Mouse (Mus musculus): ENCODE measurements around the gene Gm27021.
A peak's percentile ranks its signal among the peaks of the same experiment; 100 is the strongest.

Gm27021 gene

DNA sequence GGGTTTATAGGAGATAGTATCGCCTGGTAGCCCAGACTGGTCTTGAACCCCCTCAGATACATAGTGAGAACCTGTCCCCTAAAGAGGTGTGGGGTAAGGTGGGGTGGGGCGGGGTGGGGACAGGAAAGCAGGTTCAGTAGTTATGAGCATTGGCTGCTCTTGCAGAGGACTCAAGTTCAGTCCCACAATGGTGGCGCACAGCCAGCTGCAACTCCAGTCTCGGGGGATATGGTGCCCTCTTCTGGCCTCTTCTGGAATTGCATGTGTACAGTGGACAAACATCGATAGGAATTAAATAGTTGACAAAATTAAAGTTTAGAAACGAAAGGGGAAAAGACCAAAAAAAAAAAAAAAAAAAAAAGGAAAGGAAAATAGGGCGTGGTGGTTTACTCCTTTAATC lies 68.4 kb downstream of the Gm27021 start:
- no peak for DNase-seq (ENCODE audit: low read depth, low spot score)

DNA sequence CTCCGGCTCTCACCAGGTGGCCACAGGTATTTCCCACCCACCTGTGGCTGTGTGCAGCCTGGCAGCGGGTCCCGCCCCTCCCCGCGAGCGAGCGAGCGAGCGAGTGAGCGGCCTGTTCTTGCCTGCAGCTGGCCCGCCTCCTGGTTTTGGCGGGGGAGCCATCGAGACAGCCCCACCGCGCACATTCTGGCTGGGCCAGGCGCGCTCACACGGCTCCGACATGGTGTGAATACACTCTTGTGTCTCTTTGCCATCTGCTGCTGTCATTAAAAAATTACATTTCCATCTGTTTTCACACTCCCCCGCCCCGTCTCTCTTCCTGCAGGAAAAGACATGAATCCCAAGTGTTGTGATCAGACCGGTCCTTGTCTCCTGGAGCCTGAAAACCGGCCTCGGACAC lies 69.3 kb downstream of the Gm27021 start:
- peak; percentile 88 for DNase-seq (ENCODE audit: low read depth, low spot score)

- DNase-seq (ENCODE audit: low read depth, low spot score): no peak
Measured at GRCm38 (mm10) chr8:120595963-120596362, 71.9 kb downstream of the Gm27021 start.

- no peak for DNase-seq (ENCODE audit: low read depth, low spot score)
Measured at GRCm38 (mm10) chr8:120594571-120594970, 73.3 kb downstream of the Gm27021 start.

DNA sequence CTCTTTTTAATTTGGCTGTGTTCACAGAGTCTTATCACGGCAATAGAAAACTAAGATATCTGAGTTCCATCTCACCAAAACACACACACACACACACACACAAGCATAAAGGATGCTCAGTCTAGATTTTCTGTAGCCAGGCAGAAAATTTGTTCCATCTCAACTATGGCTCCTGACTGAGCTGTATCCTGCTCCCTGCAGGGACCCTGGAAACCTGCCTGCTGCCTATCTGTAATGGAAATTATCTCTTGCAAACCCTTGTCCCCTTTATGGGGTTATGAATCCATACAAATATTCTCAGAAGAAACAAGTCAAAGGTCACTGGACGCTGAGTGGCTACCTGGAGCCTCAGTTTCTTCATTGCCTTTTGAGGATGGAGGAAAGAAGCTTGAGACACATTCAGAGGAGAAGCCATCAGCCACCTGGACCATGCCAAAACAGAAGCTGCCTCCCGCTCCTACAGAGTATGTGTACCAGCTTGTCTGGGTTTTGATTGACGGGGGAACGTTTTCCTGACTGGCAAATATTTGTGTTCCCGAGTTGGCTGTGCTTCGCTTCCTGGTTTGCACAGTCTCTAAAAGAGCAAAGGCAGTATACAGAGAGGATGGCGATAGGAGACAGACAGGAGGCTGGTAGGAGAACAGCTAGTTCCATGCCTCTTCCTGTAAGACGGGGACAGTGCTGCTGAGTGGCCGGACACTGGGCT lies 76.1 kb downstream of the Gm27021 start:
- DNase-seq (ENCODE audit: low read depth, low spot score): no peak

- no peak for DNase-seq (ENCODE audit: low read depth, low spot score)
Measured at GRCm38 (mm10) chr8:120589921-120590320, 78.0 kb downstream of the Gm27021 start.

DNA sequence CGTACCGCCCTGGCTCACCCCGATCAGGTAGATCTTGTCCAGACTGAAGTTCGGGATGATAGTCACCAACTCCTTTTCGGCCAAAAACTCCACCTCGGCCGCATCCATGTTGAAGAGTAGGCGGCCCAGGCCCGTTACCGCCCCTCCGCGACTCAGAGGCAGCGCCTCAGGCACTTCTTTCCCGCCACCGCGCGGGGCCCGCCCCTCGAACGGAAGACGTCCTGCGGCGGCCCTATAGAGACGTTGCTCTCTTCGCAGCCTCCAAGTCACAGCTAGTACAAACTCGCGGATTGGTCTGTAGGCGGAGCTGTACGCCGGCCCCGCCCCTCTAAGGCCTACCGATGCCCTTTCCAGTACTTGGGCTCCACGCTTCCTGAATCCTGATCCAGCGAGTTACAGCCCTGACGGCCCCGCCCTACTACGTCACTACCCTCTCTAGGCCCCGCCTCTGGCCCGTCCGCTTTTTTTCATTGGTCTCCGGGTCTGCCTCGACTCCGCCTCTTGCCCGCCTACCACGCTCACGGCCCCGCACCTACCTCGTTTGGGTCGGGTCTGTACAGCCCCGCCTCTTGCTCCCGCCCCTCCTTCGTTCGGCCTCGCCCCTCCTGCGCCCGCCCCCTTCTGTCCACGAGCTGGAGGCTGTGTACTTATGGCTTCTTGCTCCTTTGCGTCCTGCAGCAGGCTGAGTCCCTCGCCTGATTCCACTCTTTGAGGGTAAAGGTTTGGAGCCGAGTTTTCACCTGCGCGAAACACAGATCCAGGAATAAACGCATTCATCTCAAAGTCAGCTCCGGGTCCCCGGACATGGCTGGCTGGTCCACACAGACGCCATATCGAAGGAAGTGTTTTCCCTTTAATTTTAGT lies 78.7 kb downstream of the Gm27021 start, which contains the start of gene Gins2:
Gene Gins2 (minus strand): TSS at position 397 of the 864 bp plus-strand sequence.
- DNase-seq (ENCODE audit: low read depth, low spot score): peak; percentile 99

DNA sequence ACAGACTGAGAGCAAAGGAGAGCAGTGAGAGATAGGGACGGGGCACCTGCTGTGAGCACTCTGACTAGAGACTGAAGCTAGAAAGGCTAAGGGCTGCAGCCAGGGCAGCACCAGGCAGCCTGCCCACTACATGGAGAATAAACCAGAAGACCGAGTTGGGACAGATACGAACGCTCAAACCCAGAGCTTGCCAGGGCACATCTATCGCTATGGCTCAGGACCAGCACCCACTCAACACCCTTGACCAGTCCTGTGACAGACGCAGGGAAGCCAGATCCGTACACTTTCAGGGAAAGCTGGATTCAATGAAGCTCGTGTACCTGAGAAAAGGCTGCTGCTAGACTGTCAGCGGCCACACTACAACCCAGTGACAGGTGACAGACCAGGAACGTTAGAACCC lies 82.4 kb downstream of the Gm27021 start:
- DNase-seq (ENCODE audit: low read depth, low spot score): no peak

DNA sequence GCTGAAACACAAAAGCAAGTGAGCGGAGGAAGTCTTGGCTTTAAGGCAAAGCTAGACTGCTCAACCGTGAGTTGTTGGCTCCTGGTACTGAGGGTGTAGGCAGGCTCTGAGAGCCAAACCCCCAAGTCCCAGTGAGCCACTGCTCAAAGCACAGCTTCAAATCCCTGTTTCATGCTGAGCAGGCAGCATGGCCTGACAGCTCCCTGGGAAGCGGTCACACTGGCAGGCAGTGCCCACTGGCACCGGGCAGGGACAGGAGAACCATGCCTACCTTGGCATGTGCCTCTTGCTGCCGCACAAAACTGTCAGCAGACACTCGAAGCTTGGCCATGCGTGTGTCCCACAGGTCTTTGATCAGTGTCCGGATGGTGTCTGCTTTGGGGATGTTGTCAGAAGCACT lies 86.1 kb downstream of the Gm27021 start:
- no peak for DNase-seq (ENCODE audit: low read depth, low spot score)

- DNase-seq (ENCODE audit: low read depth, low spot score): no peak
Measured at GRCm38 (mm10) chr8:120581329-120581728, 86.5 kb downstream of the Gm27021 start.

DNA sequence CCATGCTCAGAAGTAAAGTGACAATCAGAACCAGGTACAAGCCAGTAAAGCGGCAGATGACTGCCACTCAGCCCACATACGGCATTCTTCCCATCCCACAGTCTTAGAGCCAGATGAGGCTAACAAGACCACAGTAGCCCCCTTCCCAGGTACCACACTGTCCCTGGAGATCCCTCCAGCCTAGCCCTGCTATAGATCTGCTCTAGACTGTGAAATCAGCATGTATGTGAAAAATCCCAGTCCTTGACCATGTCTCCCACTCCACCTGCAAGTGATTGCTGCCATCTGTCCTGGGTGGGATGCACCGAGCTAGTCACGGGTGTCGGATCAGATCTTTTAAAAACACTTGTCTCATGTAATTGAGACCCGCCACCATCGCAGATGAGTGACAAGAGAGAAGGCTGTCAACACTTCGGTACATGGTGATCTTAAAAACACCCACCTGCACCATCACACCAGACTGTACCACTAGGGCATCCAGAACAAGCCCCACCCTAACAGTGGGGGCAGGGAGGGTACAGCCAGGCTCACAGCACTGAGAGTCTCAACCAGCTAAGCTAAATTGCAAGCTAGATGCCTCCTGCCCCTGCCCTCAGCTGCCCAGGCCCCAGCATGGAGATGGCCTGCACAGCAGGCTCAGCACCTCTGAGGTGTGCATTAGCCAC lies 87.4 kb downstream of the Gm27021 start:
- DNase-seq (ENCODE audit: low read depth, low spot score): no peak

GRCm38 (mm10) chr8:120577821-120578220 lies 90.1 kb downstream of the Gm27021 start:
- no peak for DNase-seq (ENCODE audit: low read depth, low spot score)

DNA sequence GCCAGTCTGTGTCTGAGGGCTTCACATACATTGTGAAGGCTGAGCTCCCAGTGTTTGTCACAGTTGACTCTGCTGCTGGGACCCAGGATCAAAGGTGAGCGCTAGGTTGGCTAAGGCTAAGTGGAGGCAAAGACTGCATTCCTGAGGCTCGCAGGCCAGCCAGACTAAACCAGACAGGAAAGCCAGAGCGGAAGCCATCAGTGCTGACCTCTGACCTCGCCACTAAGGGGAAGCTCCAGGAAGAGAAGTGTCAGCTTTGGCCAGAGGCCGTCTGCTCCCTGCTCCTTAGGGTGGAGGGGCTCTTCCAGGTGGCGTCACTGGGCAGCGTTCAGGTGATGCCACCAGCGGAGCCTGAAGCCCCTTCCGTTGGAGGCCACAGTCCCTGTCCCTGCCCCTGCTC lies 92.1 kb downstream of the Gm27021 start:
- DNase-seq (ENCODE audit: low read depth, low spot score): no peak

DNA sequence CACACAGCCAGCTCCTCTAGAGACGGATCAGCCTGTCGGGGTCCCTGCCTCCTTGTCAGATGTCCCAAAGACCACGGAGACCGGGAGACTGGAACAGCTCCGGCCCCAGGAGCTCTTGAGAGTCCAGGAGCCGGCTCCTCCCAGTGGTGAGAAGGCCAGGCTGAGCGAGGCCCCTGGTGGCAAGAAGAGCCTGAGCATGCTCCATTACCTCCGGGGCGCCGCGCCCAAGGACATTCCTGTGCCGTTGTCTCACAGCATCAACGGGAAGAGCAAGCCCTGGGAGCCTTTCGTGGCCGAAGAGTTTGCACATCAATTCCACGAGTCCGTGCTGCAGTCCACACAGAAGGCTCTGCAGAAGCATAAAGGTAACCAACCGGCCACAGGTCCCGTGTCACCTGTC lies 92.9 kb downstream of the Gm27021 start:
- DNase-seq (ENCODE audit: low read depth, low spot score): no peak

GRCm38 (mm10) chr8:120573866-120574265 lies 94.0 kb downstream of the Gm27021 start:
- no peak for DNase-seq (ENCODE audit: low read depth, low spot score)

DNA sequence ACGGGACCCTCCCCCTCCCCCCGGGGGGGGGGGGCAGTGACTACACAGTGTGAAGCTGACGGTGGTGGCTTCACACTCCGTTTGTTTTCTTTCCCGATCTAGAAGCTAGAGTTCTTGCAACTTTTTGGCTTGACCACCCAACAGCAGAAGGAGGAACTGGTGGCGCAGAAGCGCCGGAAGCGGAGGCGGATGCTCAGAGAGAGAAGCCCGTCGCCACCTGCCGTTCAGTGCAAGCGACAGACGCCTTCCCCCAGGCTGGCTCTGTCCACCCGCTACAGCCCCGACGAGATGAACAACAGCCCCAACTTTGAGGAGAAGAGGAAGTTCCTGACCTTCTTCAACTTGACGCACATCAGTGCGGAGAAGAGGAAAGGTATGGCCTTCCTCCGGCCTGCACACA lies 95.3 kb downstream of the Gm27021 start:
- peak; percentile 71 for DNase-seq (ENCODE audit: low read depth, low spot score)

GRCm38 (mm10) chr8:120571561-120571960 lies 96.3 kb downstream of the Gm27021 start:
- no peak for DNase-seq (ENCODE audit: low read depth, low spot score)

- DNase-seq (ENCODE audit: low read depth, low spot score): no peak
Measured at GRCm38 (mm10) chr8:120569939-120570715, 97.8 kb downstream of the Gm27021 start.

DNA sequence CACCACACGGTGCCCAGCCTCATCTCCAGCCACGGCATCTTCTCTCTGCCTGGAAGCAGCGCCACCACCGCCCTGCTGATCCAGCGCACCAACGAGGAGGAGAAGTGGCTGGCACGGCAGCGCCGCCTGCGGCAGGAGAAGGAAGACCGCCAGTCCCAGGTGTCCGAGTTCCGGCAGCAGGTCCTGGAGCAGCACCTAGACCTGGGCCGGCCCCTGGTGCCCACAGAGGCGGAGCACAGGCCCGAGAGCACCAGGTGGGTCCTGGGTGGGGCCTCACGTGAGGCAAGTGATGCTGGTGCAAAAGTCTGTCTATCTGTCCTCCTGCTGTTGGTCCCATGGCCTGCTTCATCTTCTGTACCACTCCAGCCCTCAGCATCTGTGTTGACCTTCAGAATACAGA lies 98.8 kb downstream of the Gm27021 start:
- DNase-seq (ENCODE audit: low read depth, low spot score): no peak

DNA sequence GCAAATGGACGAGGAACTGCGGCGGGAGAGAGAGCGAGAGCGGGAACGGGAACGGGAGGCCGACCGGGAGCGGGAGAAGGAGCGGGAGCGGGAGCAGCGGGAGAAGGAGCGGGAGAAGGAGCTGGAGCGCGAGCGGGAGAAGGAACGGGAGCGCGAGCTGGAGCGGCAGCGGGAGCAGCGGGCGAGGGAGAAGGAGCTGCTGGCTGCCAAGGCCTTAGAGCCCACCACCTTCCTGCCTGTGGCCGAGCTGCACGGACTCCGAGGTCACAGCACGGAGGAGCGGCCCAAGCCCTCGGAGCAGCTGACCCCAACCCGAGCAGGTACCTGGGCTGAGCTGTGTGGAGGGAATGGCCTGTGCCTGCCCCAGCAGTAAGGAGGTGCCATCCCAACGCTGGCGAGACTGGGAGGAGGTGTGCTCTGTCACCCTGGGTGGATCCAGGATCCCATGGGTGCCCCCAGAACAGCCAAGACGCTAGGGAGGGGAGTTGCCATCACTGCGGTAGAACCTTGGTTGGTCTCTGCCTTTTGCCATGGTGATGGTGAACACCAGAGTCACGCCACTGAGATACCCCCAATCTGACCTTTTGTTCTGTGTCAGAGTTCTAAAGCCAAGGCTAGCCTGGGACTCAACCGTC lies 99.6 kb downstream of the Gm27021 start:
- DNase-seq (ENCODE audit: low read depth, low spot score): no peak

DNA sequence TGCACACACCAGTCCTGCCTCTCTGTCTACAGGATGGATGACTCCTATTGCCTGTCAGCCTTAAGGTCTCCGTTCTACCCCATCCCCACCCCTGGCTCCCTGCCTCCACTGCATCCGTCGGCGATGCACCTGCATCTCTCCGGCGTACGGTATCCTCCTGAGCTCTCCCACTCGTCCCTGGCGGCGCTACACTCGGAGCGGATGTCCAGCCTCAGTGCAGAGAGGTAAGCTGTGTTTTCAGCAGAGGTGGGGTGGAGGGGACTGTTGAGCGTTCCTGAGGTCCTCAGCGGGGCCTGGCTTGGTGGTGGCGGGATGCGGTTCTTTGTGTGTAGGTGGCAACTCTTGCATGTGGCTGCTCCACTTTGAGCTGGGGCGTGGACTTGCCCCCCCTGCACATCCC lies 100.1 kb downstream of the Gm27021 start:
- no peak for DNase-seq (ENCODE audit: low read depth, low spot score)

Data from telencephalon, adult 2 months (tissue).